Mouse (Mus musculus) hindbrain, embryonic 13.5 days (tissue): ENCODE data around the gene Emc8. TPM values are rescaled to one million over a fixed set of nuclear protein-coding genes. Genes with fewer than 3 reads are reported as not detected.

Source experiments
- ATAC-seq: fragments of 200-750 bp; cut with Nextera tagmentation; 2 replicates; pipeline ENCODE4 v1.8.0; 2017; ENCODE audit warnings: moderate TSS enrichment; ENCODE audit not compliant: low FRiP score
- H3K27ac ChIP-seq: fragments of 300-500 bp; sonication (generic); 2 replicates; pipeline ENCODE4 v1.5.1; 2015; ENCODE audit warnings: inconsistent platforms, mild to moderate bottlenecking, moderate library complexity
- H3K27me3 ChIP-seq: fragments of 300-500 bp; sonication (generic); 2 replicates; pipeline ENCODE4 v1.6.1; 2015; ENCODE audit warnings: mild to moderate bottlenecking, inconsistent platforms
- H3K36me3 ChIP-seq: fragments of 300-500 bp; sonication (generic); 2 replicates; pipeline ENCODE4 v1.6.1; 2015; ENCODE audit warnings: mild to moderate bottlenecking, inconsistent platforms
- H3K4me1 ChIP-seq: fragments of 300-500 bp; sonication (generic); replicated peaks from 2 replicates; pipeline ENCODE4 v1.6.1; 2015; ENCODE audit warnings: inconsistent platforms
- H3K4me2 ChIP-seq: fragments of 300-500 bp; sonication (generic); 2 replicates; pipeline ENCODE4 v1.6.1; 2015; ENCODE audit warnings: inconsistent platforms, mild to moderate bottlenecking, moderate library complexity
- H3K4me3 ChIP-seq: fragments of 300-500 bp; sonication (generic); 2 replicates; pipeline ENCODE4 v1.5.1; 2015; ENCODE audit warnings: mild to moderate bottlenecking, inconsistent platforms
- H3K9ac ChIP-seq: fragments of 300-500 bp; sonication (generic); 2 replicates; pipeline ENCODE4 v1.6.1; 2015; ENCODE audit warnings: mild to moderate bottlenecking, inconsistent platforms
- H3K9me3 ChIP-seq: fragments of 300-500 bp; sonication (generic); 2 replicates; pipeline ENCODE4 v1.6.1; 2016; ENCODE audit warnings: inconsistent platforms
- WGBS: fragments of 180-500 bp; shearing (Covaris S2); methylation state at CpG from one replicate; pipeline ENCODE4 v1.1.7; 2015; 5-methylcytosine and 5-hydroxymethylcytosine counted together
- polyA plus RNA-seq: library from polyadenylated mRNA; unstranded; fragments of >200 nt; fragmentation: Nextera tagmentation; extraction: Ambion mirVana; gene quantifications from 2 replicates; pipeline ENCODE4 v1.2.1, GENCODE M21; 2015

Gene Emc8
- polyA plus RNA-seq, 1 experiment from 2014 or later = 150 TPM

GRCm38 (mm10) chr8:120614491-120614890 is 53.9 kb downstream of the Emc8 start:
- Histone ChIP-seq H3K36me3 (no peaks in the 10 kb centered on the region), H3K4me3 (no peak overlapping the region), H3K27ac (no peak overlapping the region), H3K27me3 (0 out of 2 replicates have a peak, but pooled peaks cover 12% of the 10 kb centered on the region), H3K9ac (no peak overlapping the region), H3K4me2 (no peak overlapping the region), H3K4me1 (peaks cover 31% of the 10 kb centered on the region), H3K9me3 (no peaks in the 10 kb centered on the region)
- ATAC-seq = no peak
- 96% methylated on average over 3 of the region's 3 CpGs for WGBS

GRCm38 (mm10) chr8:120610824-120611223 is 57.5 kb downstream of the Emc8 start:
- Histone ChIP-seq H3K9ac (no peak overlapping the region), H3K9me3 (no peaks in the 10 kb centered on the region), H3K27me3 (0 out of 2 replicates have a peak, but pooled peaks cover 21% of the 10 kb centered on the region), H3K4me2 (no peak overlapping the region), H3K27ac (no peak overlapping the region), H3K36me3 (no peaks in the 10 kb centered on the region), H3K4me1 (0 out of 2 replicates have a peak, but pooled peaks cover 4% of the 10 kb centered on the region), H3K4me3 (no peak overlapping the region)
- no peak for ATAC-seq
- WGBS = 81% methylated on average over 6 of the region's 6 CpGs

- Histone ChIP-seq H3K9ac (no peak overlapping the region), H3K4me1 (peaks cover 2% of the 10 kb centered on the region), H3K36me3 (no peaks in the 10 kb centered on the region), H3K4me2 (no peak overlapping the region), H3K27me3 (0 out of 2 replicates have a peak, but pooled peaks cover 21% of the 10 kb centered on the region), H3K9me3 (no peaks in the 10 kb centered on the region), H3K27ac (no peak overlapping the region), H3K4me3 (no peak overlapping the region)
- 12% methylated on average over 7 of the region's 7 CpGs for WGBS
- no peak for ATAC-seq
Observed at GRCm38 (mm10) chr8:120607885-120608284, 60.5 kb downstream of the Emc8 start.

- peaks cover 6% of the 10 kb centered on the region for H3K4me1 ChIP-seq
- H3K36me3 ChIP-seq = no peaks in the 10 kb centered on the region
- 83% methylated on average over 9 of the region's 9 CpGs for WGBS
- peak; percentile 44; the same call in 1 of the 2 replicates for ATAC-seq
- no peaks in the 10 kb centered on the region for H3K9me3 ChIP-seq
- H3K9ac ChIP-seq = no peak overlapping the region
- no peak overlapping the region for H3K4me3 ChIP-seq
- no peak overlapping the region for H3K4me2 ChIP-seq
- 0 out of 2 replicates have a peak, but pooled peaks cover 21% of the 10 kb centered on the region for H3K27me3 ChIP-seq
- H3K27ac ChIP-seq = no peak overlapping the region
Observed at GRCm38 (mm10) chr8:120607460-120607859, 60.9 kb downstream of the Emc8 start.

Other genes with a start within 250 kb of the Emc8 start
- gene Gins2, start 79.3 kb downstream of the Emc8 start, polyA plus RNA-seq = 23.1 and 24.5 TPM in 2 replicates
- gene 1190005I06Rik, start 20.9 kb downstream of the Emc8 start, polyA plus RNA-seq = 8.9 and 11.0 TPM in 2 replicates
- 5.2 and 6.0 TPM in 2 replicates for gene Gm27021, start 494 bp downstream of the Emc8 start, polyA plus RNA-seq
- gene Cox4i1, start 351 bp downstream of the Emc8 start, polyA plus RNA-seq = 1,116 and 1,159 TPM in 2 replicates
- 4.2 and 5.9 TPM in 2 replicates for gene Irf8, start 67.8 kb upstream of the Emc8 start, polyA plus RNA-seq